Mouse (Mus musculus): ENCODE measurements around the gene Apba2. TPM values are rescaled to one million over a fixed set of nuclear protein-coding genes. Genes with fewer than 3 reads are reported as not detected.

Apba2 gene
- polyA plus RNA-seq, 1 experiment, result not detected

- no peaks in the 10 kb centered on the region for H3K4me1 ChIP-seq (ENCODE audit: control insufficient read depth, insufficient read depth, low read length)
- no peak overlapping the region for H3K27ac ChIP-seq (ENCODE audit: insufficient read depth, low read depth, low read length)
- no peak for TF ChIP-seq POLR2A (IDR thresholded peaks at IDR 0.05; ENCODE audit: borderline replicate concordance, low read depth, low read length)
- no peak overlapping the region for H3K4me3 ChIP-seq (ENCODE audit: insufficient read depth, low read length)
Observed at GRCm38 (mm10) chr7:64610875-64611274, 109.4 kb downstream of the Apba2 start.

GRCm38 (mm10) chr7:64619261-64619660 lies 117.8 kb downstream of the Apba2 start:
- H3K27ac ChIP-seq (ENCODE audit: insufficient read depth, low read depth, low read length), result no peak overlapping the region
- no peak for TF ChIP-seq POLR2A (IDR thresholded peaks at IDR 0.05; ENCODE audit: borderline replicate concordance, low read depth, low read length)
- no peak for TF ChIP-seq CTCF (IDR thresholded peaks at IDR 0.05; ENCODE audit: low read depth, low read length)
- no peaks in the 10 kb centered on the region for H3K4me1 ChIP-seq (ENCODE audit: control insufficient read depth, insufficient read depth, low read length)
- no peak overlapping the region for H3K4me3 ChIP-seq (ENCODE audit: insufficient read depth, low read length)

- no peak overlapping the region for H3K4me3 ChIP-seq (ENCODE audit: insufficient read depth, low read length)
- H3K27ac ChIP-seq (ENCODE audit: insufficient read depth, low read depth, low read length), result no peak overlapping the region
- no peaks in the 10 kb centered on the region for H3K4me1 ChIP-seq (ENCODE audit: control insufficient read depth, insufficient read depth, low read length)
- TF ChIP-seq CTCF (IDR thresholded peaks at IDR 0.05; ENCODE audit: low read depth, low read length) (no peak), POLR2A (IDR thresholded peaks at IDR 0.05; ENCODE audit: borderline replicate concordance, low read depth, low read length) (no peak)
Observed at GRCm38 (mm10) chr7:64626494-64626893, 125.0 kb downstream of the Apba2 start.

GRCm38 (mm10) chr7:64627972-64628655 lies 126.6 kb downstream of the Apba2 start:
- Histone ChIP-seq H3K4me3 (ENCODE audit: insufficient read depth, low read length) (no peak overlapping the region), H3K4me1 (ENCODE audit: control insufficient read depth, insufficient read depth, low read length) (no peaks in the 10 kb centered on the region)
- no peak for TF ChIP-seq CTCF (IDR thresholded peaks at IDR 0.05; ENCODE audit: low read depth, low read length)
- no peak for TF ChIP-seq POLR2A (IDR thresholded peaks at IDR 0.05; ENCODE audit: borderline replicate concordance, low read depth, low read length)

GRCm38 (mm10) chr7:64630697-64631096 lies 129.2 kb downstream of the Apba2 start:
- H3K27ac ChIP-seq (ENCODE audit: insufficient read depth, low read depth, low read length), result no peak overlapping the region
- TF ChIP-seq CTCF (IDR thresholded peaks at IDR 0.05; ENCODE audit: low read depth, low read length), result no peak
- TF ChIP-seq POLR2A (IDR thresholded peaks at IDR 0.05; ENCODE audit: borderline replicate concordance, low read depth, low read length), result no peak
- no peak overlapping the region for H3K4me3 ChIP-seq (ENCODE audit: insufficient read depth, low read length)
- H3K4me1 ChIP-seq (ENCODE audit: control insufficient read depth, insufficient read depth, low read length), result no peaks in the 10 kb centered on the region

More at GRCm38 (mm10) chr7:64627972-64628655, 126.6 kb downstream of the Apba2 start:
- H3K27ac ChIP-seq (ENCODE audit: insufficient read depth, low read depth, low read length), result no peak overlapping the region

GRCm38 (mm10) chr7:64631131-64631530 lies 129.6 kb downstream of the Apba2 start:
- no peak overlapping the region for H3K4me3 ChIP-seq (ENCODE audit: insufficient read depth, low read length)
- no peak for TF ChIP-seq CTCF (IDR thresholded peaks at IDR 0.05; ENCODE audit: low read depth, low read length)
- no peak for TF ChIP-seq POLR2A (IDR thresholded peaks at IDR 0.05; ENCODE audit: borderline replicate concordance, low read depth, low read length)
- H3K4me1 ChIP-seq (ENCODE audit: control insufficient read depth, insufficient read depth, low read length), result no peaks in the 10 kb centered on the region
- no peak overlapping the region for H3K27ac ChIP-seq (ENCODE audit: insufficient read depth, low read depth, low read length)

GRCm38 (mm10) chr7:64631781-64632351 lies 130.4 kb downstream of the Apba2 start:
- TF ChIP-seq CTCF (IDR thresholded peaks at IDR 0.05; ENCODE audit: low read depth, low read length) (no peak), POLR2A (IDR thresholded peaks at IDR 0.05; ENCODE audit: borderline replicate concordance, low read depth, low read length) (no peak)
- Histone ChIP-seq H3K4me3 (ENCODE audit: insufficient read depth, low read length) (no peak overlapping the region), H3K27ac (ENCODE audit: insufficient read depth, low read depth, low read length) (no peak overlapping the region), H3K4me1 (ENCODE audit: control insufficient read depth, insufficient read depth, low read length) (no peaks in the 10 kb centered on the region)

GRCm38 (mm10) chr7:64633182-64633581 lies 131.7 kb downstream of the Apba2 start:
- TF ChIP-seq POLR2A (IDR thresholded peaks at IDR 0.05; ENCODE audit: borderline replicate concordance, low read depth, low read length), result no peak
- TF ChIP-seq CTCF (IDR thresholded peaks at IDR 0.05; ENCODE audit: low read depth, low read length), result no peak
- H3K27ac ChIP-seq (ENCODE audit: insufficient read depth, low read depth, low read length), result no peak overlapping the region
- no peaks in the 10 kb centered on the region for H3K4me1 ChIP-seq (ENCODE audit: control insufficient read depth, insufficient read depth, low read length)
- H3K4me3 ChIP-seq (ENCODE audit: insufficient read depth, low read length), result no peak overlapping the region

- no peak overlapping the region for H3K27ac ChIP-seq (ENCODE audit: insufficient read depth, low read depth, low read length)
- H3K4me3 ChIP-seq (ENCODE audit: insufficient read depth, low read length), result no peak overlapping the region
- H3K4me1 ChIP-seq (ENCODE audit: control insufficient read depth, insufficient read depth, low read length), result no peaks in the 10 kb centered on the region
- TF ChIP-seq CTCF (IDR thresholded peaks at IDR 0.05; ENCODE audit: low read depth, low read length), result no peak
Observed at GRCm38 (mm10) chr7:64633916-64634315, 132.4 kb downstream of the Apba2 start.

- no peak for TF ChIP-seq POLR2A (IDR thresholded peaks at IDR 0.05; ENCODE audit: borderline replicate concordance, low read depth, low read length)
- no peak for TF ChIP-seq CTCF (IDR thresholded peaks at IDR 0.05; ENCODE audit: low read depth, low read length)
- H3K27ac ChIP-seq (ENCODE audit: insufficient read depth, low read depth, low read length), result no peak overlapping the region
- no peaks in the 10 kb centered on the region for H3K4me1 ChIP-seq (ENCODE audit: control insufficient read depth, insufficient read depth, low read length)
- H3K4me3 ChIP-seq (ENCODE audit: insufficient read depth, low read length), result no peak overlapping the region
Observed at GRCm38 (mm10) chr7:64634482-64634881, 133.0 kb downstream of the Apba2 start.
